Mouse (Mus musculus) adrenal gland, adult 2 months (tissue): ENCODE measurements around the gene Syngr3. TPM values are rescaled to one million over a fixed set of nuclear protein-coding genes. Genes with fewer than 3 reads are reported as not detected.

Source experiments
- DNase-seq: peaks from one replicate; pipeline ENCODE4 v3.0.0; 2021
- polyA plus RNA-seq: library from polyadenylated mRNA; depleted of rRNA; stranded (reverse); fragments of >200 nt; gene quantifications from 2 replicates; pipeline ENCODE4 v1.2.3, GENCODE M21; 2012; rRNA removed
- total RNA-seq, 2 experiments: library from RNA; stranded (reverse); gene quantifications; 2 replicates each; pipeline ENCODE4 v1.2.3; 2021

The Syngr3 gene
- total and polyA plus RNA-seq, 3 experiments: 2.0 to 2.4 (median 2.1) TPM

GRCm38 (mm10) chr17:24644875-24645721 lies 44.7 kb downstream of the Syngr3 start:
- DNase-seq: peak; percentile 69

DNA sequence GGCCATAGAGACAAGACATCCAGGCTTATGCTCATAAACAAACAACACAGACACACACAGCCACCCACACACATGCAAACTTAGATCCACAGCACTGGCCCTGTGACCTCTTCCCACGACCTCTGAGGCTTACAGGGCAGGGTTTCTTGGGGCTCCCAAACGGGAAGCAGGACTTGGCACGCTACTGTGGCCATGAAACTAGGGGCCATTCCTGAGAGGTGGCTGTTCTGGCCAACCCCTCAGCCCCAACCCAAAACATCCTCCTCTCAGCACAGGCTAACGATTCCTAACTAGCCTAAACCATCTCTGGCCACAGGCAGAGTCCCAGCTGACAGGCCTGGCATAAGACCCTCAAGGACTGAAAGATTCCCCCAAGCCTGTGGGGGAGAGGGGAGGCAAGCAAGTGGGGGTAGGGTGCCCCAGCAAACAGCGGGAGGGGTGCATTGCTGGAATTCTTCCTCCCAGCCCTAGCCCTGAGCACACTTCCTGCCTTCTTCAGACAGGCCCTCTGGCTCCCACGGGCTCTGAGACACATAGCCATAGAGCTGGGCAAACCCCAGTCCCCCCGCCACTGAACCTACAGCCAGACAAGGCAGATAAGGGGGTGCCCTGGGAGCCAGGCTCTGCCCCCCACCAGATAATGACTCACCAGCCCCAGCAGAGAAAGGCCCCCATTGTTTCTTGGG lies 45.6 kb downstream of the Syngr3 start:
- peak; percentile 17 for DNase-seq

DNA sequence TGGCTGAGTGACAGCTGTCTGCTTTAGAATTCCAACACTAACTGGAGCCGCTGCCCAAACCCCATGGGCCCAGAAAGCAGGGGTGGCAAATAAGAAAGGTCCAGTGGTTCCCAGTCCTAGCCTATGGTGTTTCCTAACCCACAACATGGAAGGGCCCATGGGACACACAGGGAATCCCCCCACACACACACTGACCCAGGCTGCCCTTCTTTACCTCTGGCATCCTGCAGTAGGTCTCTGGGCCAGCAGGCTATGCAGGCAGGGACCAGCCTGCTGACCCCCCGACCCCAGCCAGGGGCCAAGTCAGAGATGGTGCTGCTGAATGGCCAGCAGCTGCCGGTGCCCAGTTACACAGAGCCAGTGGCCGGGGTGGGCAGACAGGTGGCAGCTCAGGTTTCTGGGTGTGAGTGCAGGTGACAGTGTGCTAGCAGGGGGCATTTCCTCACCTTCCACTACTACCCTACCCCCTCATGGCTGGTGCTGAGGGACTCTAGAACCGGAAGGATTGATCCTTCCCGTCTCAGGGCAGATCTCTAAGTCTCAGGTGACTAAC lies 46.9 kb downstream of the Syngr3 start:
- DNase-seq: no peak

DNA sequence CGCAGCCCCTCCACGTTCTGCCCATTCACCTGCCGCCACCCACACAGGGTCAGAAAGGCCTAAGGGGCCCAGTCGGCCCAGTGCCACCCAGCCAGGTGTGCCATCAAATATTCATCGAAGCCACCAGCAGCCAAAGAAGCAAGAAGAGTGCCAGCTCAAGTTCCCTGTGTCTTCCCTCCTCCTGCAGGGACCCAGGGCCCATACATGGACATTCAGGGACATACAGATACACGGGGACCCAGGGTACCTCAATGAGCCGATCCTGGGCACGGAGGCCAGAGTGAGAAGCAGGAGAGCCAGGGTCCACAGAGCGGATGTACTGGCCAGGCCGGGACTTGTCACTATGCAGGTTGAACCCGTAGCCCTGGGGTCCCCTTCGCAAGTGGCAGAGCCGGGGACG lies 47.8 kb downstream of the Syngr3 start:
- DNase-seq: no peak

DNA sequence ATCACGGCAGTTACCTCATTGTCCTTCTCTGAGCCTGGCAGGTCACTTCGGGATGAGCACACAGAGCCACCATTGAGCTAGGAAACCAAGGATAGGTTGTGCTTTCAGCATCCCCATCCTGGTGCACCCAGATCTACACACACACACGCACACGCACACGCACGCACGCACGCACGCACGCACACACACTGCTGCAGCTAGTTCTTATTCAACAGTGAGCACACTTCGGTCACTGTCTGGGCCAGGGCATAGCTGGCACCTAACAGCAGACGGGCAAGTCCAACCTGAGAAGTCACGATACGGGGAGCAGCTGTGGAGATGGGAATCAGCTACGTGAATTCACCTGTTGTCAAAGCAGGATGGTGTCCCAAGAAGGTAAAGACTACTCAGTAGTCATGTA lies 49.2 kb downstream of the Syngr3 start:
- DNase-seq: no peak

DNA sequence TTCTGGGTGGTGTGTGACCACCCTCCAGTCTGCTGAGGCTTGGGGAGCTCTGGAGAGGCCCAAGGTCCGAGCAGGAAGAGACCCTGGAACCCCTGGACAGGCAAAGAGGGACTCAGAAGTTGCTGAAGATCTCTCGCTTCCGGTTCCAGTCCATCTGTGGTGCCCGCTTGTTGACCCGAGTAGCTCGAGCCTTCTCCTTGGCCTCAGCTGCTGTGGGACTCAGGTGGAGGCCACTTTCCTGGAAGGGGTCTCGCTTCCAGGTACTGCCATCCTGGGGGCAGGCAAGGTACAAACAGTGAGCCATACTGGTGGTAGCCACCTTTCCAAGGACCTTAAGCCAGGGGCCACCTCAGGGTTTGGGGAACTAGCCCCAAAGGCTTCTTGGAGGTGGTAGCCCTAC lies 49.6 kb downstream of the Syngr3 start:
- no peak for DNase-seq

GRCm38 (mm10) chr17:24639571-24639988 lies 50.2 kb downstream of the Syngr3 start:
- DNase-seq: no peak

DNA sequence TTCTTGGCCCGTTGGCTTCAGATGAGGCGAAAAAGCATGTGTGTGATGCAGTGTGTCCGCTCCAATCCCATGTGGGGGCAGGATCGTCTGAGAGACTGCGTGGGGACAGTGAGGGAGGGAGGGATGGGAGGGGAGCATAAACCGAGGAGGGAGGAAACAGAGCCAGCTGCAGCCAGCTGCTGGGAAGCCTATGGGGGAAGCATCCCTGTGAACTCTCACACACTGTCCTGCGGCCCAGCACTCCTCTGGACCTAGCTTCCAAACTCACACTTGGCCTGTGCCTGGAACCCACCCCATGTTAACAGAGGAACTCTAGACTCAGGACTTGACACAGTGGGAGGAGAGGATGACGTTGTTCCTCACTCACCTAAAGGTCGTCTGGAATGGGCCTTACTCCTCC lies 50.9 kb downstream of the Syngr3 start:
- no peak for DNase-seq

DNA sequence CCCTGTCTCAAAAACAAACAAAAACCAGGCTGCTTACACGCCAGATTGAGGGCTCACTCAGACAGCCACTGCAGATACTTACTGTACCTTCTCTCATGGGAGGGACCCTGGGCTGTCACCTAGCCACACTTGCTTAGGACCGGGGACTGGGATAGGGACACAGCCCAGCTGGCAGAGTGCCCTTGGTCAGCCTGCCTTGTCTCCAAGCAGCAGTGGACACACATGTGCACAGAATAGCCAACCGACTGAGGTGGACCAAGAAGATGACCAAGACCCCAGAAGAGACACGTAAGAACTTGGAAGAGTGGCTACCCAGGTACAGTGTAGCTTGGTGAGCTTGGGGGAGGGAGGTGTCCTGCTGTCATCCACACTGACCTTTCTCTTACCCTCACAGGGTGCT lies 51.5 kb downstream of the Syngr3 start:
- DNase-seq: no peak

GRCm38 (mm10) chr17:24636781-24637481 lies 52.8 kb downstream of the Syngr3 start:
- DNase-seq: no peak

GRCm38 (mm10) chr17:24635694-24636093 lies 54.1 kb downstream of the Syngr3 start:
- no peak for DNase-seq

Other genes with a start within 250 kb of the Syngr3 start
Only the 30 nearest of the 33 such genes appear.
- gene Pgp, start 219.6 kb downstream of the Syngr3 start, total RNA-seq: 100 to 1,000 TPM in 1 of 2 experiments, 10 to 100 TPM in 1; 65.0 to 104 TPM
- gene Pgp, start 219.6 kb downstream of the Syngr3 start, polyA plus RNA-seq: 254 TPM in 2 replicates
- under 1 TPM; 0.38 to 0.69 TPM for gene Bricd5, start 216.1 kb downstream of the Syngr3 start, total RNA-seq
- gene Bricd5, start 216.1 kb downstream of the Syngr3 start, polyA plus RNA-seq: 0.57 and 0.67 TPM in 2 replicates
- 10 to 100 TPM; 25.6 to 26.0 TPM for gene Mlst8, start 210.9 kb downstream of the Syngr3 start, total RNA-seq
- 44.5 and 61.7 TPM in 2 replicates for gene Mlst8, start 210.9 kb downstream of the Syngr3 start, polyA plus RNA-seq
- gene Caskin1, start 201.4 kb downstream of the Syngr3 start, total RNA-seq: 10 to 100 TPM; 19.4 to 28.7 TPM
- 47.0 and 47.7 TPM in 2 replicates for gene Caskin1, start 201.4 kb downstream of the Syngr3 start, polyA plus RNA-seq
- gene Traf7, start 162.0 kb downstream of the Syngr3 start, total RNA-seq: 100 to 1,000 TPM in 1 of 2 experiments, 10 to 100 TPM in 1; 91.4 to 105 TPM
- gene Traf7, start 162.0 kb downstream of the Syngr3 start, polyA plus RNA-seq: 152 and 167 TPM in 2 replicates
- gene Rab26, start 155.7 kb downstream of the Syngr3 start, total RNA-seq: 1 to 10 TPM in 1 of 2 experiments, under 1 TPM in 1; 0.98 to 1.8 TPM
- gene Rab26, start 155.7 kb downstream of the Syngr3 start, polyA plus RNA-seq: 0.65 and 1.1 TPM in 2 replicates
- gene Pkd1, start 140.1 kb downstream of the Syngr3 start, total RNA-seq: 10 to 100 TPM; 34.3 to 40.5 TPM
- 73.2 and 73.3 TPM in 2 replicates for gene Pkd1, start 140.1 kb downstream of the Syngr3 start, polyA plus RNA-seq
- 100 to 1,000 TPM in 1 of 2 experiments, 10 to 100 TPM in 1; 83.5 to 110 TPM for gene Tsc2, start 57.3 kb downstream of the Syngr3 start, total RNA-seq
- gene Tsc2, start 57.3 kb downstream of the Syngr3 start, polyA plus RNA-seq: 160 and 180 TPM in 2 replicates
- gene Nthl1, start 57.3 kb downstream of the Syngr3 start, total RNA-seq: 10 to 100 TPM in 1 of 2 experiments, 1 to 10 TPM in 1; 4.8 to 10.1 TPM
- gene Nthl1, start 57.3 kb downstream of the Syngr3 start, polyA plus RNA-seq: 9.4 and 13.8 TPM in 2 replicates
- gene Slc9a3r2, start 39.6 kb downstream of the Syngr3 start, total RNA-seq: 10 to 100 TPM; 51.8 to 76.0 TPM
- gene Slc9a3r2, start 39.6 kb downstream of the Syngr3 start, polyA plus RNA-seq: 120 and 150 TPM in 2 replicates
- not detected for gene Npw, start 31.5 kb downstream of the Syngr3 start, total RNA-seq
- 0.60 and 2.4 TPM in 2 replicates for gene Npw, start 31.5 kb downstream of the Syngr3 start, polyA plus RNA-seq
- gene Zfp598, start 20.3 kb downstream of the Syngr3 start, total RNA-seq: 10 to 100 TPM; 40.8 to 51.3 TPM
- 86.0 and 99.0 TPM in 2 replicates for gene Zfp598, start 20.3 kb downstream of the Syngr3 start, polyA plus RNA-seq
- gene Gfer, start 6.2 kb upstream of the Syngr3 start, total RNA-seq: 10 to 100 TPM; 37.7 to 41.6 TPM
- gene Gfer, start 6.2 kb upstream of the Syngr3 start, polyA plus RNA-seq: 40.7 and 43.1 TPM in 2 replicates
- 1 to 10 TPM; 2.8 to 6.4 TPM for gene Noxo1, start 6.3 kb upstream of the Syngr3 start, total RNA-seq
- gene Noxo1, start 6.3 kb upstream of the Syngr3 start, polyA plus RNA-seq: 4.9 and 9.4 TPM in 2 replicates
- 10 to 100 TPM; 27.9 to 41.1 TPM for gene Tbl3, start 17.7 kb upstream of the Syngr3 start, total RNA-seq
- gene Tbl3, start 17.7 kb upstream of the Syngr3 start, polyA plus RNA-seq: 49.0 and 63.2 TPM in 2 replicates
- gene Rnf151, start 28.1 kb upstream of the Syngr3 start, total RNA-seq: not detected
- 0.25 and 0.61 TPM in 2 replicates for gene Rnf151, start 28.1 kb upstream of the Syngr3 start, polyA plus RNA-seq
- gene Rps2, start 28.2 kb upstream of the Syngr3 start, total RNA-seq: 100 to 1,000 TPM; 718 to 903 TPM
- gene Rps2, start 28.2 kb upstream of the Syngr3 start, polyA plus RNA-seq: 2,302 and 2,907 TPM in 2 replicates
- gene Ndufb10, start 34.5 kb upstream of the Syngr3 start, total RNA-seq: 100 to 1,000 TPM; 242 to 306 TPM
- gene Ndufb10, start 34.5 kb upstream of the Syngr3 start, polyA plus RNA-seq: 277 and 298 TPM in 2 replicates
- under 1 TPM in 1 of 2 experiments, not detected in 1; 0.28 TPM for gene Rpl3l, start 37.9 kb upstream of the Syngr3 start, total RNA-seq
- gene Rpl3l, start 37.9 kb upstream of the Syngr3 start, polyA plus RNA-seq: 0.17 TPM in 1 of 2 replicates, not detected in the other
- gene Msrb1, start 46.7 kb upstream of the Syngr3 start, total RNA-seq: 100 to 1,000 TPM in 1 of 2 experiments, 10 to 100 TPM in 1; 95.7 to 101 TPM
- gene Msrb1, start 46.7 kb upstream of the Syngr3 start, polyA plus RNA-seq: 108 and 118 TPM in 2 replicates
- 1 to 10 TPM; 1.8 to 1.9 TPM for gene Hs3st6, start 63.0 kb upstream of the Syngr3 start, total RNA-seq
- 7.5 TPM in 2 replicates for gene Hs3st6, start 63.0 kb upstream of the Syngr3 start, polyA plus RNA-seq
- gene Meiob, start 114.3 kb upstream of the Syngr3 start, total RNA-seq: 1 to 10 TPM in 1 of 2 experiments, under 1 TPM in 1; 0.86 to 1.5 TPM
- gene Meiob, start 114.3 kb upstream of the Syngr3 start, polyA plus RNA-seq: not detected in 2 replicates
- 100 to 1,000 TPM; 102 to 123 TPM for gene Hagh, start 150.2 kb upstream of the Syngr3 start, total RNA-seq
- gene Hagh, start 150.2 kb upstream of the Syngr3 start, polyA plus RNA-seq: 115 and 137 TPM in 2 replicates
- gene Fahd1, start 160.4 kb upstream of the Syngr3 start, total RNA-seq: 10 to 100 TPM; 25.4 to 43.4 TPM
- 11.7 and 16.6 TPM in 2 replicates for gene Fahd1, start 160.4 kb upstream of the Syngr3 start, polyA plus RNA-seq
- gene Igfals, start 176.0 kb upstream of the Syngr3 start, total RNA-seq: 1 to 10 TPM; 5.5 to 6.7 TPM
- gene Igfals, start 176.0 kb upstream of the Syngr3 start, polyA plus RNA-seq: 11.2 and 18.5 TPM in 2 replicates
- gene Nubp2, start 196.4 kb upstream of the Syngr3 start, total RNA-seq: 10 to 100 TPM; 53.1 to 56.6 TPM
- gene Nubp2, start 196.4 kb upstream of the Syngr3 start, polyA plus RNA-seq: 38.5 and 55.9 TPM in 2 replicates
- 10 to 100 TPM; 30.8 to 33.1 TPM for gene Spsb3, start 196.7 kb upstream of the Syngr3 start, total RNA-seq
- 144 and 179 TPM in 2 replicates for gene Spsb3, start 196.7 kb upstream of the Syngr3 start, polyA plus RNA-seq
- 10 to 100 TPM; 39.9 to 48.0 TPM for gene Eme2, start 205.1 kb upstream of the Syngr3 start, total RNA-seq
- 58.3 and 58.4 TPM in 2 replicates for gene Eme2, start 205.1 kb upstream of the Syngr3 start, polyA plus RNA-seq
- 100 to 1,000 TPM; 130 to 150 TPM for gene Mrps34, start 205.2 kb upstream of the Syngr3 start, total RNA-seq
- gene Mrps34, start 205.2 kb upstream of the Syngr3 start, polyA plus RNA-seq: 547 and 570 TPM in 2 replicates
- 10 to 100 TPM; 70.1 to 73.7 TPM for gene Nme3, start 206.5 kb upstream of the Syngr3 start, total RNA-seq
- 116 and 124 TPM in 2 replicates for gene Nme3, start 206.5 kb upstream of the Syngr3 start, polyA plus RNA-seq